Mouse (Mus musculus): ENCODE results near the gene Dohh.
A peak's percentile ranks its signal among the peaks of the same experiment; 100 is the strongest.

The Dohh gene

DNA sequence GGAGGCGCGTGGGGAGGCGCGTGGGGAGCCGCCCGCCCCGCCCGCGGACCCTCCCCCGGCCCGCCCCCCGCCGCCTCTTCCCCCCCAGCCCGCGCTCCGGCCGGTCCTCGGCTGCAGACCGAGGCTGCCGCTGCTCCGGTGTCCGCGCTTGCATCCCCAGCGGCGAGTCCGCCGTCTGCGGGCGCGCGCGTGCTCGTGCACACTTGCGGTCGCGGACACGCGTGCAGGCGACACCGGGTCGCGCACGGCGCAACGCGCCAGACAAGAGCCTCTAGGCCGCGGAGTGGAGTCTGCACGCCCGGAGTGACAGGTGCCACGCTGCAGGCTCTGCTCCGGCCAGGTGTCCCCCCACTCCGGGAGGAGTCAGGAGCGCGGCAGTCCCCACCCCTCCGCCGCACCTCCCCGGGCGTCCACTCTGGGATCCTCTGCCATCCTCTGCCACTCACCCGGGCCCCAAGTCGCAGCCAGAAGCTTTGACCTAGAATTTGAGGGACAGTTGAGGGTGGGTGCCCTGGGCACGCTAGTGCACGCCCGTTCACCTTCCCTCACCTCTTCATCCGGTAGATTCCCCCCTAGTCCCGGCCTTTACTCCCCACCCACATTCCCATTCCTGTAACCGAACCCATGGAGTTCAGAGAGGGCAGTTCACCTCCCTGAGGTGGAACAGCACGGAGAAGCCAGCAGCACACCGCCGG is 46.8 kb downstream of the Dohh start:
- DNase-seq (ENCODE audit: low read depth) = peak; percentile 72

DNA sequence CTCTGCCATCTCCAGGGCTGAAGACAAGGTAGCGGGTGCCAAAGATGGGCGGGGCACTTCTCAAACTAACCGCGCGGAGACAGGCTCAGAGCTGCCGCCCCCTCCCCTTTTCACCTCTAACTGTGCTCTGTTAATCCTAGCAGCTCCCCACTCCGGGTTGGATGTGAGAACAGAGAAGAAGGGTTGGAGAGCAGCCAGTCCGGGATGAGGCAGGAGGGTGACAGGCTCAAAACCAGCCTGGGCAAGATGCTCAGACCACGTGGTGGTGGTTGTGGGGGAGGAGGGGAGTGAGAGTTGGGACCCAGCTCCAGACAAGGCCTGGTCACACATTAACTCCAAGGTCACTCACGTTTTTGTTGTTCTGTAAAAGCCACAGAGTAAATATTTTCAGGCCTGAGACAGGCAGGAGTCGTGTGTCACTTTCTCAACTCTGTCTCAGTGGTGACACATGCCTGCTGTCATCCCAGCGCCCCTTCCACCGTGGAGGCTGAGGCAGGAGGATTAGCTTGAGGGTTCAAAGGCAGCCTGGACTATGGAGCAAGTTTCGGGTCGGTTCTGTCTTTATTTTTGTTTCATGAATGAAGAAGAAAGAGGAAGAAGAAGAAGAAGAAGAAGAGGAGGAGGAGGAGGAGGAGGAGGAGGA is 47.4 kb downstream of the Dohh start:
- DNase-seq (ENCODE audit: low read depth) = peak; percentile 63

DNA sequence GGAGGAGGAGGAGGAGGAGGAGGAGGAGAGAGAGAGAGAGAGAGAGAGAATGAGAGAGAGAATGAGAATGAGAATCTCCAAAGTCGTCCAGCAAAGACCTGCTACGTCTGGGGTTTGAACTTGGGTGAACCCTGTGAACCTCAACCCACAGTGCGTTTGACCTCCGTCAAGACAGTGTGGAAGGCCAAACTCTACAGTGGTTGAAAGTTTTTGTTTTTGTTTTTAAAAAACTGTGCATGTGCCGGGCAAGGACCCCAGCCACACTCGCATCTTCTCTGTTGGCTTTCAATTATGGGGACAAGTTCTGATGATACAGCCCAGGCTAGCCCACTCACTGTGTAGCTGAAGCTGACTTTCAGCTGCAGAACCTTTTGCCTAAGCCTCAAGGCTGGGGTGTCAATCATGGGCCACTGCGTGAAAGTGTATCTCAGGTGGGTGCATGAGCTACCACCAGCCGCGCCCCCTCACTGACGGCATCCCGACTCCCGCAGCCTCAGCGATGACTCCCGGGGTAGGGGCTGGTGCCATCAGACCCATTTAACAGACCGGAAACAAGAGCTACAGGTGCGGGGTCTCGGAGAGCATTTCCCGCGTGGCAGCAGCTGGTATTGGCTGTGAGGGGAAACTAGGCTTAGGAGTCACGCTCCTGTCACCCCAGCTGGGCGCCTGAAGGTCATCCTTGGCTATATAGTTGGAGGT is 48.1 kb downstream of the Dohh start:
- DNase-seq (ENCODE audit: low read depth) = no peak

DNA sequence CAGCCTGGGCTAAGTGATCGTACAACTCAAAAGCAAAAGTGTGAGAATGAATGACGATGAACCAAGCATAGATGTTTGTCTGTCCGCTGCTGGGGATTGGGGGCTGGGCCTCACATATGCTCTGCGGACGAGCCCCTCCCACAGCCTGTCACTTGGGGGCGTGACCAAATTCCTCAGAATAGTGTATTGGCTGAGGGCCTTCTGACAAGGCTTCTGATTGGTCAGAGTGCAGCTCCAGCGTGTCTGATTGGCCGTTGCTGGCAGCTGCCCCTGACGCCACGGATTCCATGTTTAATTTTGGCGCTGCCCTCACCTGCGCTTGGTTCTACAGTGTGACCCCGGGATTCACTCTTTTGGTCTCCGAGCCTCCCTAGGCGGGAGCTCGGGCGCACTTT is 48.6 kb downstream of the Dohh start:
- peak; percentile 98 for DNase-seq (ENCODE audit: low read depth)

DNA sequence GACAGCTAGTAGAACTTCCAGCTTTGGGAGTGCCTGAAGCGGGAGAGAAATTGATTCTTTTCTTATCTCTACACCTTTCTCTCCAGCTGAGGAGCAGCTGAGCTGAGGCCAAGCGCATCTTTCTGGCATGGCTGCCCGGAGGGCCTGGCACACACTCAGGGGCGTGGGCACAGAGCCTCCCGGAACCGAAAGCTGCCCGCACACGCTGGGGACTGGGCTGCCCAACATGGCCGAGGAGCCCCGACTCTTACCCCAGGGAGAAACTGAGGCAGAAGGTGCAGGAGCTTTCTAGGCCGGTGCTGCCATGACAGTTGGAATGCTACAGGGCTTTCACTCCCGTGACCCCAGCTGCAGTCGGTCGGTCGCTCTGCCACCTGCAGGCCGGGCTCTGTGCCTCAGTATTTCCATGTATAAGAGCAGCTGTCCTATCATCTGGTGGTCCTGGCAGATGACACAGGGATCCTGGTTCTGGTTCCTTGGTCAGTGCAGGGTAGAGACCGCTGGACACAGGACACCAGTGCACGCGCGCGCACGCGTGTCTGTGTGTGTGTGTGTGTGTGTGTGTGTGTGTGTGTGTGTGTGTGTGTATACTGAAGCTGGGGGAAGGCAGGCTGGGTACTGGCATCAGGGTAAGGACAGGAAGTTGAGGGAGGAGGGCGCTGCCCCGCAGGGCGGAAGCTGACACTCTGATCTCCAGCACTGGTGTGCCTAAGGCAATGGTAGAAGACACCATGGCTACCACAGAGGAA is 49.5 kb downstream of the Dohh start:
- DNase-seq (ENCODE audit: low read depth) = no peak

DNA sequence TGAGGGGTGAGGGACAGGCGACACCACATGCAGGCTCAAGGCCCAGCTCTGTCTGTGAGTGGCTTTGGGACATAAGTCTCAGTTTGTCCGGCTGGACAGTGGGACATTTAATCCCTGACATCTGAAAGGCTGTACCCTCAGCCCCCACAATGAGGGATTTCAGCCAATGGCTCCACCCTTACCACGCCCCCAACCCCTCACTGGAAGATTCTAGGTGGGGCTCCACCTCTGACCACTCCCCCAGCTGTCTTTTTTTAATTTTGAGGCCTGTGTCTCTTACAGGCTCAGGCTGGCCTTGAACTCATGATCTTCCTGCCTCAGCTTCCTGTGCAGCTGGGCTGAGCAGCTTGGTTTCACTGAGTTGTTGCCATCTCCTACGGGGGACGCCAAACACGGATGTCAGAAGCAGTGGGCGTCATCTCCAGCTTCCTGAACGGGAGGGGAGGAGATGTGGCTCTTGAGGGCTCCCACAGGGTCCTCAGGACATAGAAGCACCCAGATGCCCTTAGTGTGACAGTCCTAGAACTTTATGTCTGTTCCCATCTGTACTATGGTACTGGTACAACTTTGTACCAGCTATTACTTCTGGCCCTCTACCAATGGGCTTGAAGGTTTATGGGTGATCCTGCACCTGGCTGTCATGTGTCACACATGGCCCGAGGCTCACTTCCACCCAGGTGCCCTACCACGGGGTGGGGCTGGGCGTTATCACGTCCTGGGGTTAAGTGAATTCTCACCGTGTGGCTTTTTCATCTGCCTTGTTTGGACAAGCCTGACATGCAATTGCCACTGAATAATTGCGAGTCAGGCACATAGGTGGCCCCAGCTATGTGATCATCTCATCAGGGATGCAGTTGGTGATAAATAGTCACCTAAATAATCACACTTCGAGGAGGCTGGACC is 50.4 kb downstream of the Dohh start:
- no peak for DNase-seq (ENCODE audit: low read depth)

DNA sequence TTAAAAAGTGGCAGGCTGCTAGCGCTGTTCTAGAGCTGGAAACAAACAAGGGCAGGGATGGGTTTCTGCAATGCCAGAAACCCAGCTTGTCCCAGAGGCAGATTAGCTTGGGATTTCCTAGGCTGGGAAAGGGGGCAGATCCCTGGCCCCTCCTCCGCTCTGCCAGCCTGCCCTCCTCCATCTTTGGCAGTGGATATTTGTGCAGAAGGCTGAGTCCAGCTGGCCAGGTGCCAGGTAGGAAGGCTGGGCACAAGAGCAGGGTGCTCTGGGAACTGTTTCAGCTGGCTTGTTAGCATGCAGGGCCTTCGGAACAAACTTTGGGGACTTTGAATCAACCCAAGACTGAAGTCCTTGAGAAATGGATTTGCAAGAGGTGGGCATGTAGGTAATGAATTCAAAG is 51.2 kb downstream of the Dohh start:
- DNase-seq (ENCODE audit: low read depth) = peak; percentile 41

All from NIH3T3 (cell line).